Mouse (Mus musculus) left cerebral cortex, adult 9 months (tissue): ENCODE measurements around the gene Serpine3.
"Not testable (repeated sequence)": the region's sequence is repeated elsewhere in the genome, so short reads cannot be mapped to it uniquely, and the experiment has no call there.

Experiments used
- DNase-seq, 2 experiments: peaks; one replicate each; pipeline ENCODE4 v3.0.0; 2022; ENCODE audit warnings: low spot score in 2 of 2

Serpine3 gene

DNA sequence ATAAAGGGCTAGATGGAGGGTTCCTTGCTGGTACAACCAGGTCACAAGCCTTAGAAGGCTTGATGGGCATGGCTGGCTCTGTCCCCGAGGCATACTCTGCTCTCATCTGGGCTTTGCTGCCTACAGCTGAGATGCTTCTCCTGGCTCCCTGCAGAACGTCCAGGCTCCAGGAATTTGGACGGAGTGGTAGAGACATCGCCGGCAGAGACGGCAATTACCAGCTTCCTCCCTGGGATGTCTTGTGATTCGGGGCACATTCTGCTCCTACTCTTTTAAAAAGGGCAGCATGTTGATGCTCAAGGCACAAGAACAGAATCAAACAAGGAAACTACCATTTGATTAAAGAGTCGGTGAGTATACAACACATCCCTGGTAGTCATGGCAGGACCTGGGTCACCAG, at the start of gene Serpine3:
Gene Serpine3, plus strand, starts transcription at position 301 of the 400 bp plus-strand sequence.
- DNase-seq: no peak

DNA sequence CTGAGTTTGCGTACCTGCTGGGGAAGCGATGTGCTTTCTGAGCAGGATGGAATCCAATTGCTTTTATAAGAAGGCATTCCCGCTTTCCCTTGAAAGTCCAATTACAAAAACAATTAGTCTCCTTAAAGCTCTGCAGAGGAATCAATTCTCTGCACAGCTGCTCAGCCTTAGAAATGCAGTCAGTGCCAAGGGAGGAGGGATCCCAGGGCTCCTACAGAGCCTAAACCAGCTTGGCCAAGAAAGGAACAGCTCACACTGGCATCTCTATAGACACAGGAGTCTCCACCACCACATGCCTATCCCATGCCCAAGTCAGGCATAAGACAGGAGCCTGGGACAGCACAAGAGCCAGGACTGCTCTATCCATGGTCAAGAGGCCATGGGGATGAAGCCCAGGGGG, 41.1 kb upstream of the Serpine3 start:
- DNase-seq: peak in 1 of 2 experiments; percentile 54

DNA sequence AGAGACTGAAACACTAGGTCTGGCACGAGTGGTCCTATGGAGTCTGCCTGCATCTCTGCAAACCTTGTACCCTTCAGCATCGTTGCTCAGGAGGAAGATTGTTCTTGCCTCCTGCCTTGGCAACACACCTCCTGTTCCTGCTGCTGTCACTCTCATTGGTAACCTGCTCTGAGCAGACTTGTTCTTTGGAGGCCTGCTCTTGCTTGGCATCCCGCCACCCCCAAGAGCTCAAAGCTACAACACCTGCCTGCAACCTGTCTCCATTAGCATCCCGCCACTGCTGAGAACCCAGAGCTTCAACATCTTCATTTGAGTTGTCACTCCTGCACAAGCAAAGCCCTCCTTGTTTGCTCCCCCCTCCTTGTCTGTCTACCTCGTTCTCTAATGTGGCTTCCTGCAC, 35.5 kb upstream of the Serpine3 start:
- no peak for DNase-seq

GRCm38 (mm10) chr14:62637436-62638344, 25.8 kb upstream of the Serpine3 start:
- peak; percentile 39 to 44 for DNase-seq

DNA sequence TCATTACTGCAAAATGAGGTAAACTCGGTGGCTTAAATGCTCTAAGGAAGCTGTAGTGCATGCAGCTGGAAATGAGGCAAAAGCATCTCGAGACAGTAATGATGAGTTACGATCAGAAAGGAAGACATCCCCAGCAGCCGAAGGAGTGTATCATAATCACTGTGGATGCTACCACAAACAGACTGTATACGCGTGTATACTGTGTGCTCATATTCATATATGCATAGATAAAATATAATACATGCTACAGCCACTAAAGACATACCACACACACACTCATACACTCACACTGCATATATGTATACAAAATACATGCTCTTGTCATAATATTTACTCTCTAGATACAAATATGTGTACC, 25.1 kb upstream of the Serpine3 start:
- DNase-seq: peak in 1 of 2 experiments; percentile 23

- peak in 1 of 2 experiments; percentile 13 for DNase-seq
These were observed 24.4 kb upstream of the Serpine3 start for GRCm38 (mm10) chr14:62639111-62639510.

- no peak for DNase-seq
These were observed 23.9 kb upstream of the Serpine3 start for GRCm38 (mm10) chr14:62639551-62639950.

GRCm38 (mm10) chr14:62640396-62640795, 23.1 kb upstream of the Serpine3 start:
- DNase-seq: no peak

- DNase-seq: not testable (repeated sequence)
These were observed 21.1 kb upstream of the Serpine3 start for GRCm38 (mm10) chr14:62642368-62642767.

DNA sequence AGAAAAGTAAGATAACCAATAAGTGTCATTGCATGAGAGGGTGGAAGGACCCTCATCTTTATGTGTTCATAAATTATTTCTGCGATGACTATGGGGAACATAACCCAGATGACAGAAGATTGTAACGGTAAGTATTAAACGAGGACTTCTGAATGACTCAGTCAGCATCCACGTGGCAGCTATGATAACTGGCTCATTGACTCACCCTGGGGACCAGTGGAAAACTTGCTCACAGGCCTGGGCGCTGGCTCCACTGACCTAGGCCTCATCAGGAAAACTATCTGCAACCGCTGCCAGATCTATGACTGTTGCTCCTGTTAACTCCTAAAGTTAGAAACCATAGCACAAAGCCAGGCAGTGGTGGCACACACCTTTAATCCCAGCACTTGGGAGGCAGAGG, 15.1 kb upstream of the Serpine3 start:
- DNase-seq: no peak

GRCm38 (mm10) chr14:62650376-62650775, 13.1 kb upstream of the Serpine3 start:
- DNase-seq: no peak

GRCm38 (mm10) chr14:62651771-62652170, 11.7 kb upstream of the Serpine3 start:
- DNase-seq: no peak

- no peak for DNase-seq
These were observed 7.5 kb upstream of the Serpine3 start for GRCm38 (mm10) chr14:62655996-62656395.

DNA sequence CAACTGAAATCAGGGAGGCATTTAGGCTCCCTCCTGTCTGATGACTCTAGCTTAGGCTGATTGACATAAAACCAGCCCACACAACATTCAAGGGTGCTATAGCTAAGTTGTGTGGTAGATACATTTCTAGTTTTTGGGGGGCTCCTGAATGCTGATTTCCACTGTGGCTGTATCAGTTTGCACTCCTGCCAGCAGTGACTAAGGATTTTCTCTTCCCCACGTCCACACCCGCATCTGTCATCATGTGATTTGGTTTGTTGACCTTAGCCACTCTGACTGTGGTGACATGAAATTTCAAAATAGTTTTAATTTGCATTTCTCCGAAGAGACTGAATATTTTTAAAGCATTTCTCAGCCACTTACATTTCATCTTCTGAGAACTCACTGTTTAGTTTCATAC, 6.0 kb upstream of the Serpine3 start:
- no peak for DNase-seq

DNA sequence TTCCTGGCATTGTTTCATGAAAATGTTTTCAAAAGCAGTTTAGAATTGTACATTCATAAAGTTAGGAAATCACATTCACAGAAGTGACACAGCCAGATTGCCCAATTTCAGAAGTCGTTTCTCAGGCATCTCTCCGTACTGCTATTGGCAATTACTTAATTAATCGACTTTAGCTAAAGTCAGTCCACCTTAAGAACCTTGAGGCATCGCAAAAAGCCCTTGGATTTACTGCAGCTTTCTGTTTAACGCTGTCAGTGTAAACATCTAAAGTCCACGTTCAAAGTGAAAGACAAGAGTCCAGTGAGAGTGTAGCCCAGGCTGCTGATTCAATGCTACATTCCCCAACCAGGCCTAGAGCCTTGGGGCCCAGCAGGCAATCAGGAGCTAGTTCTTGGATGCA, 1.1 kb upstream of the Serpine3 start:
- DNase-seq: no peak

DNA sequence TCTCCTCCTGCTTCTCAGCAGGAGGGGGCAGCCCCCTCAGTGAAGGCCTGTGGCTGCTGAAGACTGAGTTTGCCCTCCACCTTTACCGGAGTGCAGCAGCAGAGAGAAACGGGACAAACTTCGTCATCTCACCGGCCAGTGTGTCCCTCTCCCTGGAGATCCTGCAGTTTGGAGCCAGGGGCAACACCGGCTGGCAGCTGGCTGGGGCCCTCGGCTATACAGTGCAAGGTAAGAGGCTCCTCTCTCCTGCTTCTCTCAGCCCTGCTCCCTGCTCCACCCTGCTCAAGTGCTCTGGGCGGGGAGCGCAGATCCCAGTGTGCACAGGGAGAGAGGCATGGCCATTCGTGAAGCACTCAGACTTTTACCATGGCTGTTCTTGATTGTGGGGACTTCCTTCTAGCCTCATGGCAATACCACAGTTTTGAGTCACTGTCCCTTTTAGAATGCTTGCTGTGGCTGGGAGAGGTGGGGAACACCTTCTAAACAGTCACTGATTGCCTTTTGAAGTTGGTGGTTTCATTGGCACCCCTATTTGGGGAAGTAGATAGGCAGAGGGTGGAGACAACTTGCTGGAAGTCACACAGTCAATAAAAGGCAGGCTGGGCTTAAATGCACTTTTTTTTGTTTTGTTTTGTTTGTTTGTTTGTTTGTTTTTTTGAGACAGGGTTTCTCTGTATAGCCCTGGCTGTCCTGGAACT, 1.7 kb downstream of the Serpine3 start:
- DNase-seq: no peak

GRCm38 (mm10) chr14:62673646-62674045, 10.2 kb downstream of the Serpine3 start:
- no peak for DNase-seq

DNA sequence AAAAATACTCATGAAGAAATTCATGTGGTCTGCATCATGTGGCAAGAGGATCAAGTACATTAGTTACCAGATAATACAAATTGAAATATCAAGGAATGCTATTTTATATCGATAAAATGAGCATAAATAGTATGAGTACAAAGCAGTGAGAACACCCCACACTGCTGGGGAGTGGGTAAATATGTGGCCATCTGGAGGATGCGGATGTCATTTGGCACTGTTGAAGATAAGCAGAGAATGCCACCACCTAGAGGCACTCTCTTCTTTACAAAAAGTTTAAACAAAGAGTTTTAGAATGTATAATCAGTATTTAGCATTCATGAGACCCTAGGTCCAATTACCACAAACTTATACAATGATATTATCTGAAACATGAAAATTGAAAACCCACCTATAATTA, 54.7 kb downstream of the Serpine3 start:
- no peak for DNase-seq

DNA sequence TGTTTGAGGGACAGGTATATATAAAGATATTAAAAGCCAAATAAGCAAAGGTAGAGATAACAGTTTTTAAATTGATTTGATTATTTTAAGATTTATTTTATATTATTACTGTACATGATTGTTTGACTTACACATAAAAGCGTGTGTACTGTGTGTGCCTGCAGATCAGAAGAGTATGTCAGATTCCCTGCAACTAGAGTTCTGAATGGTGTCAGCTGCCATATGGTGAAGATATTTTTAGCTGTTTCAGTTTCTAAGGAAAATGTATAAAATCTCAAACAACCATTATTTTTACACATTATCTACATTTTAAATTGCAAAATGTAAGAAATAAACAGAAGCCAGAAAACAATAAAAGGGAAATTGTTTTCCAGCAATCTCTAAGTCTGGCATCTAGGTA, 58.2 kb downstream of the Serpine3 start:
- DNase-seq: no peak

- DNase-seq: no peak
These were observed 61.1 kb downstream of the Serpine3 start for GRCm38 (mm10) chr14:62724560-62724959.

- no peak for DNase-seq
These were observed 68.4 kb downstream of the Serpine3 start for GRCm38 (mm10) chr14:62731902-62732301.

- no peak for DNase-seq
These were observed 70.2 kb downstream of the Serpine3 start for GRCm38 (mm10) chr14:62733666-62734065.

GRCm38 (mm10) chr14:62735646-62736045, 72.2 kb downstream of the Serpine3 start:
- no peak for DNase-seq
